Mouse (Mus musculus): Measurements from ENCODE around the gene 1700029J07Rik.

The 1700029J07Rik gene

GRCm38 (mm10) chr8:45946283-45946682 lies 28.8 kb downstream of the 1700029J07Rik start:
- no peak for DNase-seq

DNA sequence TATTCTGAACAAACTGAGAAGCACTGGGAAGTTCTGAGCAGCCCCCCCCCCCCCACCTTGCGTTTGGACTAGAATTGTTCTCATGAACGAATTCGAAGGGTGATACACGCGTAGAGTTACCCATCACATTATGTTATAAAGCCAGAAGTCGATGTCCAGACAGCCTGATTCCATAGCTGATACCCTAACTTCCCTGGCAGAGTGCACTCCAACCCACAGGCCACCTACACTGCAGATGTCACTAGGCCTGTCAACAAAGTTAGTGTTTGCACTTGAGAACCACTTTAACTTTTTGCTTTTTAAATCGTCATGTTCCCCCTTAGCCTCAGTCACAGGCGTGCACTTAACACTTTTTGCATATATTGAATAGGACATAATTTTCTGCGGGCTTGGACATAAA lies 38.1 kb downstream of the 1700029J07Rik start:
- DNase-seq = no peak

- peak; percentile 93 for DNase-seq
These were observed 40.5 kb downstream of the 1700029J07Rik start, which contains the start of gene Ccdc110 for GRCm38 (mm10) chr8:45934582-45935014. Ccdc110 (plus strand) TSS chr8:45934619.

DNA sequence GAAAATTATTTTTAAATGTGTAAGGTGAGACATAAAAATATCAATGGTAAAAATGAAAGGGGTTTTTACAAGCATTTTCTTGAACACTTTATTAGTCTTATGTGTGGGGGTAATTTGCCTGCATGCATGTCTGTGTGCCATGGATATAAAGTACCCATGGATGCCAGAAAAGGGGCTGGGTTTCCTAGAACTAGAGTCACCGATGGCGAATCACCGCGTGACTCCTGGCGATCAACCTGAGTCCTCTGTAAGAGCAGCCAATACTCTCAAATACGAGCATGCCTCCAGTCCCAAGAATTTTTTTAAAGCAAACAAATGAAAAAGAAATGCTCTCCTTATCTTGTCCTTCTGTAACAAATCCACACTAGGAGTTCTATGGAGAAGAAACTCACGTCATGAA lies 52.9 kb downstream of the 1700029J07Rik start:
- no peak for DNase-seq

- DNase-seq = no peak
These were observed 54.7 kb downstream of the 1700029J07Rik start for GRCm38 (mm10) chr8:45920392-45920791.

GRCm38 (mm10) chr8:45918891-45919290 lies 56.2 kb downstream of the 1700029J07Rik start:
- DNase-seq = no peak

GRCm38 (mm10) chr8:45917040-45917679 lies 57.9 kb downstream of the 1700029J07Rik start:
- DNase-seq = no peak

GRCm38 (mm10) chr8:45916496-45916895 lies 58.6 kb downstream of the 1700029J07Rik start:
- DNase-seq = no peak

- DNase-seq = no peak
These were observed 61.3 kb downstream of the 1700029J07Rik start for GRCm38 (mm10) chr8:45913707-45914106.

GRCm38 (mm10) chr8:45906251-45906619 lies 68.8 kb downstream of the 1700029J07Rik start:
- DNase-seq = no peak

DNA sequence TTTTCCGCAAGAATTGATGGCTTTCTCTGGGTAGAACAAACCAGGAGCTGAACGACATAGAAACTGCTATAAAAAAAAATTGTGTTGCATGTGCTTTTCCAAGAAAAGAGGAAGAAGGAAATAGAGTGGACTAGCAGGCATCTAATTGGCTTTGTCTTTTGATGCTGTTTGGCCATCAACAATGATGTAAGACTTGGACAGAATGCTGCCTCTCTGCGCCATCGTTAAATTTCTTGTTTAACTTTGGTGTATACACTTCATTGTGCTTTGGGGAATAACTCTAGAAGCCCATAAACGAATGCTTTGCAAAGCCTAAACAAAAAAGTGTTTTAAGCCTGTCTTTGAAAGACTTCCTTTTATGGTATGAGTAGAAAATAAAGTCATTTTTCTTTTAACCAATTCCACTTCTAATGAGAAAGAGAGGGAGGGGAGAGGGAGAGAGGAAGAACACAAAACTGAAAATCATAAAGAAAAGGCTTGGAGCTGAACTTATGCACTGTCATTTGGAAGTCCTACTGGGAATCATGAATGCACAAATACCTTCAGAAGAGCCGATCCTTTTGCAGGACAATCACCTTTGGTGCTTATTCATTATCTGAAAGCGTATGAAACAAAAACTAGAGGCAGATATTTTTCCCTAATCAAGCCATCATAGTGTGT lies 69.3 kb downstream of the 1700029J07Rik start:
- DNase-seq = no peak

GRCm38 (mm10) chr8:45903659-45904058 lies 71.4 kb downstream of the 1700029J07Rik start:
- DNase-seq = no peak
